Mouse (Mus musculus) embryonic facial prominence, embryonic 11.5 days (tissue): Measurements from ENCODE around the gene Mpzl3. TPM values are rescaled to one million over a fixed set of nuclear protein-coding genes. Genes with fewer than 3 reads are reported as not detected.
"Not testable (repeated sequence)": the region's sequence is repeated elsewhere in the genome, so short reads cannot be mapped to it uniquely, and the experiment has no call there.

Experiments used
- ATAC-seq: fragments of 200-750 bp; cut with Nextera tagmentation; replicated peaks from 2 replicates; pipeline ENCODE4 v1.8.0; 2017; ENCODE audit warnings: low read depth; ENCODE audit not compliant: insufficient number of reproducible peaks, low FRiP score, low TSS enrichment
- DNase-seq: peaks from one replicate; pipeline ENCODE4 v3.0.0-alpha.2; 2015; ENCODE audit warnings: low spot score
- H3K27ac ChIP-seq: fragments of 300-500 bp; sonication (generic); replicated peaks from 2 replicates; pipeline ENCODE4 v1.5.1; 2014; ENCODE audit warnings: mild to moderate bottlenecking, low read depth, low read length, control low read depth
- H3K27me3 ChIP-seq: fragments of 300-500 bp; sonication (generic); 2 replicates; pipeline ENCODE4 v1.6.1; 2014; ENCODE audit warnings: mild to moderate bottlenecking, low read length, moderate library complexity, mixed read lengths; ENCODE audit not compliant: control insufficient read depth, insufficient read depth
- H3K36me3 ChIP-seq: fragments of 300-500 bp; sonication (generic); replicated peaks from 2 replicates; pipeline ENCODE4 v1.6.1; 2014; ENCODE audit warnings: low read depth, mild to moderate bottlenecking, low read length, moderate library complexity, mixed read lengths; ENCODE audit not compliant: control insufficient read depth, insufficient read depth
- H3K4me1 ChIP-seq: fragments of 300-500 bp; sonication (generic); 2 replicates; pipeline ENCODE4 v1.6.1; 2014; ENCODE audit warnings: low read length, mixed read lengths; ENCODE audit not compliant: control insufficient read depth, insufficient read depth
- H3K4me2 ChIP-seq: fragments of 300-500 bp; sonication (generic); 2 replicates; pipeline ENCODE4 v1.6.1; 2014; ENCODE audit warnings: low read depth, mild to moderate bottlenecking, control low read depth, low read length, moderate library complexity
- H3K4me3 ChIP-seq: fragments of 300-500 bp; sonication (generic); 2 replicates; pipeline ENCODE4 v1.5.1; 2014; ENCODE audit warnings: low read depth, low read length, control low read depth
- H3K9ac ChIP-seq: fragments of 300-500 bp; sonication (generic); replicated peaks from 2 replicates; pipeline ENCODE4 v1.6.1; 2014; ENCODE audit warnings: mild to moderate bottlenecking, control low read depth, low read length
- H3K9me3 ChIP-seq: fragments of 300-500 bp; sonication (generic); replicated peaks from 2 replicates; pipeline ENCODE4 v1.6.1; 2016; ENCODE audit warnings: mild to moderate bottlenecking, low read length, inconsistent platforms, mixed read lengths; ENCODE audit not compliant: control insufficient read depth
- WGBS: fragments of 180-500 bp; shearing (Covaris S2); extraction: QIAGEN DNeasy Blood & Tissue Kit; methylation state at CpG from one replicate; pipeline ENCODE4 v1.1.7; 2014; 5-methylcytosine and 5-hydroxymethylcytosine counted together
- polyA plus RNA-seq: library from polyadenylated mRNA; unstranded; fragments of >200 nt; fragmentation: Nextera tagmentation; extraction: Ambion mirVana; gene quantifications from 2 replicates; pipeline ENCODE4 v1.2.1, GENCODE M21; 2014

Gene Mpzl3
- polyA plus RNA-seq, 1 experiment from 2014 or later = 2.0 TPM

DNA sequence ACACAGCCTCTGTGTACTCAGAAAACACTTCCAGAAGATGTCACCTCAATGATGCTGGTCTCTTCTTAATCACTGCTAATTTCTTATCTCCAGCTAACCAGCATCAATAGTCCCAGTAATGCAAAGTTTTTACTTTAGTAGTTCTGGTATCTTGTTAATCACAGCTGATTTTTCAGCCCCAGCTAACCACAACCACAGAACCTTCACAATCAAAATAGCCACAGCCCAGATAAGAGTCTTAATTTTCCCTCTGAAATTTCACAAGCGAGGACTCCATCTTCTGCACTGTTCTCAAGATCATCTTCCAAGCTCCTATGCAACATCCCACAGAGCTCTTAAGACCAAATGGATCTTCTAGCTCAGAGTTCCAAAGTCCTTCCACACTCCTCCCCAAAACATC, 17.2 kb upstream of the Mpzl3 start:
- not testable (repeated sequence) for H3K4me2 ChIP-seq, ATAC-seq, DNase-seq, H3K27ac ChIP-seq, H3K4me3 ChIP-seq, H3K36me3 ChIP-seq, H3K9ac ChIP-seq, H3K4me1 ChIP-seq, H3K9me3 ChIP-seq
- H3K27me3 ChIP-seq = peaks cover 20% of the 10 kb centered on the region
- WGBS = 82% methylated on average over 1 of the region's 1 CpGs

GRCm38 (mm10) chr9:45039499-45039898, 15.5 kb upstream of the Mpzl3 start, which contains the start of gene Mpzl2:
Mpzl2 (plus strand) TSS chr9:45039799.
- no peaks in the 10 kb centered on the region for H3K9me3 ChIP-seq
- no peak within 1 kb of the TSS for H3K27ac ChIP-seq
- DNase-seq (no peak), ATAC-seq (no peak)
- H3K36me3 ChIP-seq = no peaks in the 10 kb centered on the region
- H3K4me3 ChIP-seq = no peak within 1 kb of the TSS
- WGBS = 60% methylated on average over 5 of the region's 5 CpGs
- H3K4me1 ChIP-seq = no peaks in the 10 kb centered on the region
- H3K9ac ChIP-seq = no peak within 1 kb of the TSS
- H3K4me2 ChIP-seq = no peak within 1 kb of the TSS
- H3K27me3 ChIP-seq = peaks cover 27% of the 10 kb centered on the region

DNA sequence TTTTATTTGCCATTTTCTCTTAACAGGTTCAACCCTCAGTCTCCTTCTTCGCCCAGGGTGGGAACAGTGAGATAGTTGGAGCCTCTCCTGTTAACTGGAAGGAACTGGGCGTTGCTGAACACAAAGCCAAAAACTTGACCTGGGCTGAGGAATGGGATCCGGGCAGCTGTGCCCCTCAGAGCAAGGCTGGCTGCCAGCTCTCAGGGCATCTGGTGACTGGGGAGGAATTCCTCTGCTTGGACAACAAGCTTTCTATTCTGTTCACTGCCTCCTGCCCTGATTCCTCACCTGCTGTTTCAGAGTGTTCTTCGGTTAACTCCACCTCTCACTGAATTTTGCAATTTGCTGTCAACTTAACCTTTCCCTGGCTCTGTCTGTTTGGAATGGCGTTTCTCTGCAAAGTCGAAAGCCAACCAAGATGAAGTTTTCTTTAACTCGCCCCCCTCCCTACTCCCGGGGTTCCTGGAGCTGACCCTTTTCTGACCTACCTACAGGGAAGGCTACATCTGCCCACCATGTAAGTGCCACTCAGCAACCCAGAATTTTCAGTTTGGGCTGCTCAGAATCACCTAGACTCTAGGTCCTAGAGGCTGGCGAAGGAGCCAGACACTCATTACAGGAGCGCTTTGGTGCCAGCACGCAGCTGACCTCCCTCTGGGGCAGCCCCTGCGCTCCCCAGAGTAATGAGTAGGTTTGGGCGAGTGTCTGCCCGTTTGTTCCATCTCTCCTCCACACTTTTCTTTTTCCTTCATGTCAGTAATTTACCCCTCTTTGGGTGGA, 14.7 kb upstream of the Mpzl3 start:
- Histone ChIP-seq H3K4me3 (no peak overlapping the region), H3K9ac (no peak overlapping the region), H3K9me3 (no peaks in the 10 kb centered on the region), H3K4me1 (no peaks in the 10 kb centered on the region), H3K36me3 (no peaks in the 10 kb centered on the region), H3K27ac (no peak overlapping the region), H3K4me2 (no peak overlapping the region), H3K27me3 (peaks cover 27% of the 10 kb centered on the region)
- no peak for DNase-seq
- 14% methylated on average over 14 of the region's 14 CpGs for WGBS
- no peak for ATAC-seq

- no peak overlapping the region for H3K4me3 ChIP-seq
- DNase-seq (peak; percentile 31), ATAC-seq (no peak)
- H3K36me3 ChIP-seq = no peaks in the 10 kb centered on the region
- no peaks in the 10 kb centered on the region for H3K4me1 ChIP-seq
- WGBS = 40% methylated on average over 17 of the region's 17 CpGs
- no peak overlapping the region for H3K9ac ChIP-seq
- no peaks in the 10 kb centered on the region for H3K9me3 ChIP-seq
- H3K4me2 ChIP-seq = no peak overlapping the region
- H3K27me3 ChIP-seq = peaks cover 27% of the 10 kb centered on the region
- H3K27ac ChIP-seq = no peak overlapping the region
These were observed 13.7 kb upstream of the Mpzl3 start for GRCm38 (mm10) chr9:45041131-45041838.

GRCm38 (mm10) chr9:45042056-45042720, 12.8 kb upstream of the Mpzl3 start:
- WGBS = 2% methylated on average over 20 of the region's 20 CpGs
- peak; percentile 52 for ATAC-seq
- Histone ChIP-seq H3K4me3 (peak overlapping the region; percentile 24), H3K27me3 (peaks cover 27% of the 10 kb centered on the region), H3K36me3 (no peaks in the 10 kb centered on the region), H3K9ac (peak overlapping the region; percentile 46), H3K4me2 (peak overlapping the region; percentile 39), H3K27ac (0 out of 2 replicates have a peak overlapping the region, but pooled peaks have one; percentile 9), H3K4me1 (no peaks in the 10 kb centered on the region), H3K9me3 (no peaks in the 10 kb centered on the region)
- DNase-seq = peak; percentile 45

DNA sequence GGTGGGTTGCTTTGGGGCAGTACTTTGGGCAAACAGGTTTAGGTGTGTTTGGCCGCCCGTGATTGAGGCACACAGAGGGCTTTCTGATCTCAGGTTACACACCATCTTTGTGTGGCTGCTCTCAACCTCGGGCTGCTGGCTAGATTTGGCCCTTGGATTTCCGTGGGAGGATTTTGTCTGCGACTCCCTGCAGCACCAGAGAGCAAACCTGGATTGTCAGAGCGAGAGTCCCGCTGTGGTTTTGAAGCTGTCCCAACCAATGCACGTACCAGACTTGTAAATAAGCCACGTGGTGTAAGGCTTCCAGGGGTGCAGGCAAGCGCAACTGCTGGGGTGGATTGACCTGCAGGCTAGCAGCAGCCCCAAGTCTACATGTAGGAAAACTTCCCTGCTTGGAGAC, 12.0 kb upstream of the Mpzl3 start:
- ATAC-seq (no peak), DNase-seq (peak; percentile 32)
- H3K4me3 ChIP-seq = peak overlapping the region; percentile 24
- no peaks in the 10 kb centered on the region for H3K4me1 ChIP-seq
- H3K27ac ChIP-seq = no peak overlapping the region
- peak overlapping the region; percentile 46 for H3K9ac ChIP-seq
- H3K4me2 ChIP-seq = peak overlapping the region; percentile 39
- 1% methylated on average over 10 of the region's 10 CpGs for WGBS
- no peaks in the 10 kb centered on the region for H3K36me3 ChIP-seq
- H3K9me3 ChIP-seq = no peaks in the 10 kb centered on the region
- H3K27me3 ChIP-seq = peaks cover 27% of the 10 kb centered on the region

GRCm38 (mm10) chr9:45046973-45047372, 8.0 kb upstream of the Mpzl3 start:
- no peak for DNase-seq
- H3K9me3 ChIP-seq = no peaks in the 10 kb centered on the region
- peaks cover 15% of the 10 kb centered on the region for H3K27me3 ChIP-seq
- H3K4me2 ChIP-seq = no peak overlapping the region
- H3K9ac ChIP-seq = no peak overlapping the region
- ATAC-seq = no peak
- H3K27ac ChIP-seq = no peak overlapping the region
- H3K4me1 ChIP-seq = no peaks in the 10 kb centered on the region
- no peaks in the 10 kb centered on the region for H3K36me3 ChIP-seq
- H3K4me3 ChIP-seq = no peak overlapping the region
- 88% methylated on average over 16 of the region's 16 CpGs for WGBS
